Mouse (Mus musculus): ENCODE measurements around the gene Cfap57. TPM values are rescaled to one million over a fixed set of nuclear protein-coding genes. Genes with fewer than 3 reads are reported as not detected.

Cfap57 gene
- polyA plus RNA-seq, 1 experiment from 2014 or later, result 2.0 TPM

- H3K9me3 ChIP-seq, result no peaks in the 10 kb centered on the region
- H3K4me2 ChIP-seq, result peak overlapping the region; percentile 29
Measured at GRCm38 (mm10) chr4:118589053-118589732, 31.4 kb downstream of the Cfap57 start.

GRCm38 (mm10) chr4:118582629-118583028 lies 37.9 kb downstream of the Cfap57 start:
- 0 out of 2 replicates have a peak, but pooled peaks cover 7% of the 10 kb centered on the region for H3K4me1 ChIP-seq (replicated peaks)
- H3K36me3 ChIP-seq, result no peaks in the 10 kb centered on the region
- 98% methylated on average over 8 of the region's 8 CpGs for WGBS
- ATAC-seq (ENCODE audit: low FRiP score, low read depth), result no peak
- no peaks in the 10 kb centered on the region for H3K9me3 ChIP-seq
- H3K4me3 ChIP-seq, result no peak overlapping the region
- no peak overlapping the region for H3K9ac ChIP-seq
- H3K27me3 ChIP-seq, result no peaks in the 10 kb centered on the region
- H3K4me2 ChIP-seq, result no peak overlapping the region
- no peak overlapping the region for H3K27ac ChIP-seq (replicated peaks)

More at GRCm38 (mm10) chr4:118589053-118589732, 31.4 kb downstream of the Cfap57 start:
- Histone ChIP-seq H3K27me3 (no peaks in the 10 kb centered on the region), H3K36me3 (no peaks in the 10 kb centered on the region), H3K27ac (replicated peaks) (peak overlapping the region; percentile 23; the same call in 1 of the 2 replicates), H3K9ac (no peak overlapping the region), H3K4me3 (no peak overlapping the region), H3K4me1 (replicated peaks) (peaks cover 20% of the 10 kb centered on the region)
- WGBS, result 59% methylated on average over 12 of the region's 12 CpGs
- 0 out of 2 replicates have a peak, but pooled peaks have one; percentile 55 for ATAC-seq (ENCODE audit: low FRiP score, low read depth)

- Histone ChIP-seq H3K4me1 (replicated peaks) (no peaks in the 10 kb centered on the region), H3K27ac (replicated peaks) (no peak overlapping the region), H3K4me2 (no peak overlapping the region), H3K9ac (no peak overlapping the region), H3K27me3 (0 out of 2 replicates have a peak, but pooled peaks cover 4% of the 10 kb centered on the region), H3K4me3 (no peak overlapping the region), H3K9me3 (no peaks in the 10 kb centered on the region), H3K36me3 (no peaks in the 10 kb centered on the region)
- WGBS, result 42% methylated on average over 11 of the region's 11 CpGs
- no peak for ATAC-seq (ENCODE audit: low FRiP score, low read depth)
Measured at GRCm38 (mm10) chr4:118581508-118581907, 39.1 kb downstream of the Cfap57 start.

- Histone ChIP-seq H3K4me2 (no peak overlapping the region), H3K4me1 (replicated peaks) (no peaks in the 10 kb centered on the region), H3K9ac (no peak overlapping the region), H3K36me3 (no peaks in the 10 kb centered on the region), H3K27ac (replicated peaks) (no peak overlapping the region), H3K27me3 (0 out of 2 replicates have a peak, but pooled peaks cover 4% of the 10 kb centered on the region), H3K9me3 (no peaks in the 10 kb centered on the region), H3K4me3 (no peak overlapping the region)
- no peak for ATAC-seq (ENCODE audit: low FRiP score, low read depth)
- WGBS, result 50% methylated on average over 13 of the region's 13 CpGs
Measured at GRCm38 (mm10) chr4:118579313-118579712, 41.3 kb downstream of the Cfap57 start.

DNA sequence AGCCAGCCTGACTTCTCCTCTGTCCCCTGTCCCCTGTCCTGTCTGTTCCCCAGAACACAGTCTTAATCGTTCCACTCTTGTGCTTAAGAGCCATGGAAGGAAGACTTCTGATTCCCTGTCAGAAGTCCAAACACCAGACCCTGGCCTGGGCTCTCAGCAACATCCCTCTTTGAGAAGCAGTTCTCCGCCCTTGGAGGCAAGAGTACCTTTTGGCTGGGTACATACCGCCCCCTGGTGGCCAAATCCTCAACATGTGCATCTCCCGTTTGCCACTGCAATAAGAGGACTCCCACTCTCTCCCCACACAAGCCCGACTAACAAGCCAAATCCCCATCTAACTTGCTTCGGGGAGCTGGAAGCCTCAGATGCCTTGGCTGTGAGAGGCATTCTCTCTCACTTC lies 44.5 kb downstream of the Cfap57 start:
- H3K9ac ChIP-seq, result no peak overlapping the region
- peak; percentile 61; the same call in 1 of the 2 replicates for ATAC-seq (ENCODE audit: low FRiP score, low read depth)
- no peak overlapping the region for H3K4me3 ChIP-seq
- H3K4me2 ChIP-seq, result no peak overlapping the region
- H3K9me3 ChIP-seq, result no peaks in the 10 kb centered on the region
- H3K27ac ChIP-seq (replicated peaks), result no peak overlapping the region
- 0 out of 2 replicates have a peak, but pooled peaks cover 8% of the 10 kb centered on the region for H3K27me3 ChIP-seq
- 7% methylated on average over 6 of the region's 6 CpGs for WGBS
- H3K36me3 ChIP-seq, result no peaks in the 10 kb centered on the region
- no peaks in the 10 kb centered on the region for H3K4me1 ChIP-seq (replicated peaks)

GRCm38 (mm10) chr4:118571441-118571840 lies 49.1 kb downstream of the Cfap57 start:
- no peak overlapping the region for H3K4me3 ChIP-seq
- no peak overlapping the region for H3K4me2 ChIP-seq
- no peaks in the 10 kb centered on the region for H3K4me1 ChIP-seq (replicated peaks)
- no peak overlapping the region for H3K27ac ChIP-seq (replicated peaks)
- no peaks in the 10 kb centered on the region for H3K9me3 ChIP-seq
- WGBS, result 91% methylated on average over 14 of the region's 15 CpGs
- 0 out of 2 replicates have a peak, but pooled peaks cover 3% of the 10 kb centered on the region for H3K27me3 ChIP-seq
- no peak overlapping the region for H3K9ac ChIP-seq
- H3K36me3 ChIP-seq, result no peaks in the 10 kb centered on the region
- ATAC-seq (ENCODE audit: low FRiP score, low read depth), result no peak

DNA sequence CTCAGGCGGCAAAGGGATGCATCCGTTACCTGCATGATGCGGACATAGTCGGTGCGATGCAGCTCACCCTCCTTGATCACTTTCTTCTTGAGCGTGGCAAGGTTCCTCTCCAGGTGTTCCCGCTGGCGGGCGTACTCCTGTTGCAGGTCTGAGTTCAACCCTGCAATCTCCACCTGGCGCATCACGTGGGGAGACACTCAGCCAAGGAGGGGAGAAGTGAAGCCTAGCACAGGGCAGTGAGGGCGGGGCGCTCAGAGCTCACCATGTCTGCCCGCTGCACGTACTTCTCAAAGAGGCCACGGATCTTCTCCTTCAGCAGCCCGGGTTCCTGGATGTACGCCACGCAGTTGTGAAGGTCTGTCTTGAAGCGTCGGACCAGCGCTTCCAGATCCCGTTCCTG lies 51.3 kb downstream of the Cfap57 start:
- H3K36me3 ChIP-seq, result no peaks in the 10 kb centered on the region
- no peak for ATAC-seq (ENCODE audit: low FRiP score, low read depth)
- H3K4me2 ChIP-seq, result no peak overlapping the region
- H3K4me3 ChIP-seq, result no peak overlapping the region
- 0 out of 2 replicates have a peak, but pooled peaks cover 3% of the 10 kb centered on the region for H3K27me3 ChIP-seq
- no peak overlapping the region for H3K27ac ChIP-seq (replicated peaks)
- H3K4me1 ChIP-seq (replicated peaks), result no peaks in the 10 kb centered on the region
- H3K9ac ChIP-seq, result no peak overlapping the region
- H3K9me3 ChIP-seq, result no peaks in the 10 kb centered on the region
- WGBS, result 77% methylated on average over 23 of the region's 23 CpGs

GRCm38 (mm10) chr4:118568709-118569108 lies 51.9 kb downstream of the Cfap57 start:
- no peak overlapping the region for H3K4me3 ChIP-seq
- H3K9ac ChIP-seq, result no peak overlapping the region
- no peaks in the 10 kb centered on the region for H3K36me3 ChIP-seq
- H3K9me3 ChIP-seq, result no peaks in the 10 kb centered on the region
- no peak overlapping the region for H3K4me2 ChIP-seq
- no peak overlapping the region for H3K27ac ChIP-seq (replicated peaks)
- ATAC-seq (ENCODE audit: low FRiP score, low read depth), result no peak
- 76% methylated on average over 10 of the region's 10 CpGs for WGBS
- no peaks in the 10 kb centered on the region for H3K4me1 ChIP-seq (replicated peaks)
- H3K27me3 ChIP-seq, result 0 out of 2 replicates have a peak, but pooled peaks cover 3% of the 10 kb centered on the region

GRCm38 (mm10) chr4:118566161-118566676 lies 54.4 kb downstream of the Cfap57 start:
- no peak overlapping the region for H3K27ac ChIP-seq (replicated peaks)
- WGBS, result 35% methylated on average over 7 of the region's 7 CpGs
- no peak overlapping the region for H3K4me2 ChIP-seq
- no peaks in the 10 kb centered on the region for H3K27me3 ChIP-seq
- H3K4me3 ChIP-seq, result no peak overlapping the region
- no peaks in the 10 kb centered on the region for H3K4me1 ChIP-seq (replicated peaks)
- H3K9me3 ChIP-seq, result no peaks in the 10 kb centered on the region
- H3K9ac ChIP-seq, result no peak overlapping the region
- H3K36me3 ChIP-seq, result no peaks in the 10 kb centered on the region
- ATAC-seq (ENCODE audit: low FRiP score, low read depth), result no peak

DNA sequence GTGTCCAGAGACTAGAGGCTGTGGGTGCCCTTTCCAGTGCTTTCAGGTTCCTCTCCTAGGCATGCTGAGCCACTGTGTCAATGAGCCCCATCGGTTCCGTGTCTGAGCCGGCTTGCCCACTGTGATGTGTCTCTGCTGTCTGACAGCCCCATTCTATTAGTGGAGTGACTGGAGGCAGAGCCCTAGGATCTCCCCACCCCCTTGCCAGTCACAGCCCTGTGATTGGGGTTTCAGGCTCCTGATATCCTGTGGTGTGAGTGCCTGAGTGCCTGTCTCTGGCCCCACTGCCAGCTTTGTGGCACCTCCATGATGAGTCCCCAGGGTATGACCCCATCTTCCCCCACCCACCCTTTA lies 55.7 kb downstream of the Cfap57 start:
- 42% methylated on average over 3 of the region's 3 CpGs for WGBS
- no peak overlapping the region for H3K27ac ChIP-seq (replicated peaks)
- H3K4me2 ChIP-seq, result no peak overlapping the region
- H3K27me3 ChIP-seq, result no peaks in the 10 kb centered on the region
- ATAC-seq (ENCODE audit: low FRiP score, low read depth), result no peak; the same call in 1 of the 2 replicates
- no peaks in the 10 kb centered on the region for H3K9me3 ChIP-seq
- H3K9ac ChIP-seq, result no peak overlapping the region
- no peaks in the 10 kb centered on the region for H3K36me3 ChIP-seq
- H3K4me3 ChIP-seq, result no peak overlapping the region
- H3K4me1 ChIP-seq (replicated peaks), result no peaks in the 10 kb centered on the region

DNA sequence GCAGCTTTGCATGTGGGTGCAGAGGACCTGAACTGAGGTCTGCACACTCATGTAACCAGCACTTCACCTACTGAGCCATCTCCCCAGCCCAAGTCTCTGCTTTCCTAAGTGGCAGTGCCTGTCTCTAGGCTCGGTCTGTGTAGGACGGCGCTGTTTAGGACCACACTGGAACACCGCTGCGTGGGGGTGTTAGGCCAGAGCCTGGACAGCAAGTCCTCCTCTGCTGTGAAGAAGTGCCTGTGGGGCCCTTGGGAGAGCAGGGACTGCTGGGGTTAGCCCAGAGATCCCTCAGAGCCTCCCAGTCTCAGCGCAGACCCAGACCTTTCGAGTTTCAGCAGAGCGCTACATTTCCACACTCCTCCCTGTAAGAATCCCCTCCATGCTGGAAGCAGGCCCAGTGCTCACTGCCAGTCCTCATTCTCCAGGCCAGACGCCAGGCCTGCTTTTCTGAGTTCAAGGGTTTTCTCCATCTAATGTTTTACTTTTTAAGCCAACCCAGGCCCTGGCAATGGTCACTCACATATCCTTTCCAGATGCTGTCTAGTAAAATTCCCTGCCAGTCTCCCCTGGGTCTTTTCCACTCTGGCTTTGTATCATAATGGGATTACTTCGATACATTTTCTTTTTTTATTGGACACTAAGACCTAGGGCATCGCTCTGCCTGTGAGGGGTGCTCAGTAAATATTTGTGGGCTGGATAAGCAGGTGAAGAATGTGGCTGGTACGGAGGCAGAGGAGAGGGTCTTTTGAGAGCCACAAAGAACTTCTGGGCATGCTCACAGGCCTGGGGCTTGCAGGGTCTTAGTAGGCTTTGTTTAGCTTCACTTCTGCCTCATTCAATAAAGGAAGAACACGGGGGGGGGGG lies 56.3 kb downstream of the Cfap57 start:
- H3K9ac ChIP-seq, result no peak overlapping the region
- no peak overlapping the region for H3K4me2 ChIP-seq
- no peaks in the 10 kb centered on the region for H3K9me3 ChIP-seq
- H3K27ac ChIP-seq (replicated peaks), result no peak overlapping the region
- no peaks in the 10 kb centered on the region for H3K4me1 ChIP-seq (replicated peaks)
- ATAC-seq (ENCODE audit: low FRiP score, low read depth), result peak; percentile 46; the same call in 1 of the 2 replicates
- H3K4me3 ChIP-seq, result no peak overlapping the region
- 78% methylated on average over 13 of the region's 13 CpGs for WGBS
- no peaks in the 10 kb centered on the region for H3K27me3 ChIP-seq
- no peaks in the 10 kb centered on the region for H3K36me3 ChIP-seq
